Mouse (Mus musculus): ENCODE results near the gene Jmjd1c. TPM values are rescaled to one million over a fixed set of nuclear protein-coding genes. Genes with fewer than 3 reads are reported as not detected.

Gene Jmjd1c
- polyA plus RNA-seq, 1 experiment from 2014 or later: 58.6 TPM

GRCm38 (mm10) chr10:67207931-67208330, 112.0 kb downstream of the Jmjd1c start:
- no peak overlapping the region for H3K4me3 ChIP-seq (replicated peaks)
- H3K27ac ChIP-seq: no peak overlapping the region
- H3K9me3 ChIP-seq: no peaks in the 10 kb centered on the region
- no peaks in the 10 kb centered on the region for H3K36me3 ChIP-seq (replicated peaks)
- no peaks in the 10 kb centered on the region for H3K27me3 ChIP-seq
- H3K4me2 ChIP-seq: no peak overlapping the region
- H3K4me1 ChIP-seq: no peaks in the 10 kb centered on the region
- ATAC-seq (ENCODE audit: low FRiP score): no peak
- H3K9ac ChIP-seq: no peak overlapping the region
- 73% methylated on average over 2 of the region's 2 CpGs for WGBS

- Histone ChIP-seq H3K27me3 (no peaks in the 10 kb centered on the region), H3K4me1 (peaks cover 10% of the 10 kb centered on the region), H3K27ac (no peak overlapping the region), H3K9ac (no peak overlapping the region), H3K9me3 (no peaks in the 10 kb centered on the region), H3K4me3 (replicated peaks) (no peak overlapping the region), H3K36me3 (replicated peaks) (no peaks in the 10 kb centered on the region), H3K4me2 (no peak overlapping the region)
- ATAC-seq (ENCODE audit: low FRiP score): no peak
- WGBS: 86% methylated on average over 4 of the region's 4 CpGs
These were observed 114.2 kb downstream of the Jmjd1c start for GRCm38 (mm10) chr10:67209916-67210675.

GRCm38 (mm10) chr10:67212031-67212430, 116.1 kb downstream of the Jmjd1c start:
- Histone ChIP-seq H3K27me3 (no peaks in the 10 kb centered on the region), H3K9ac (no peak overlapping the region), H3K4me2 (no peak overlapping the region), H3K27ac (no peak overlapping the region), H3K4me3 (replicated peaks) (no peak overlapping the region), H3K9me3 (no peaks in the 10 kb centered on the region), H3K4me1 (peaks cover 10% of the 10 kb centered on the region), H3K36me3 (replicated peaks) (no peaks in the 10 kb centered on the region)
- no peak for ATAC-seq (ENCODE audit: low FRiP score)
- WGBS: 93% methylated on average over 5 of the region's 5 CpGs

GRCm38 (mm10) chr10:67213720-67214119, 117.8 kb downstream of the Jmjd1c start:
- no peak overlapping the region for H3K4me3 ChIP-seq (replicated peaks)
- H3K4me1 ChIP-seq: peaks cover 10% of the 10 kb centered on the region
- H3K36me3 ChIP-seq (replicated peaks): peaks cover 3% of the 10 kb centered on the region
- 34% methylated on average over 1 of the region's 1 CpGs for WGBS
- no peak overlapping the region for H3K9ac ChIP-seq
- H3K9me3 ChIP-seq: no peaks in the 10 kb centered on the region
- no peak overlapping the region for H3K27ac ChIP-seq
- no peak for ATAC-seq (ENCODE audit: low FRiP score)
- no peaks in the 10 kb centered on the region for H3K27me3 ChIP-seq
- no peak overlapping the region for H3K4me2 ChIP-seq

- Histone ChIP-seq H3K4me3 (replicated peaks) (no peak overlapping the region), H3K4me2 (no peak overlapping the region), H3K27ac (no peak overlapping the region), H3K36me3 (replicated peaks) (peaks cover 17% of the 10 kb centered on the region), H3K27me3 (no peaks in the 10 kb centered on the region), H3K4me1 (peaks cover 12% of the 10 kb centered on the region), H3K9ac (no peak overlapping the region), H3K9me3 (no peaks in the 10 kb centered on the region)
- 88% methylated on average over 4 of the region's 4 CpGs for WGBS
- ATAC-seq (ENCODE audit: low FRiP score): no peak
These were observed 119.2 kb downstream of the Jmjd1c start for GRCm38 (mm10) chr10:67215133-67215532.

GRCm38 (mm10) chr10:67216872-67217271, 120.9 kb downstream of the Jmjd1c start:
- no peak for ATAC-seq (ENCODE audit: low FRiP score)
- Histone ChIP-seq H3K4me1 (peaks cover 17% of the 10 kb centered on the region), H3K4me2 (no peak overlapping the region), H3K9ac (no peak overlapping the region), H3K27ac (no peak overlapping the region), H3K27me3 (no peaks in the 10 kb centered on the region), H3K9me3 (no peaks in the 10 kb centered on the region), H3K36me3 (replicated peaks) (peaks cover 21% of the 10 kb centered on the region), H3K4me3 (replicated peaks) (no peak overlapping the region)
- WGBS: 84% methylated on average over 3 of the region's 3 CpGs

- Histone ChIP-seq H3K27ac (no peak overlapping the region), H3K9ac (no peak overlapping the region), H3K4me1 (peaks cover 9% of the 10 kb centered on the region; the same call in 1 of the 2 replicates), H3K4me2 (no peak overlapping the region), H3K36me3 (replicated peaks) (peaks cover 21% of the 10 kb centered on the region), H3K27me3 (no peaks in the 10 kb centered on the region), H3K9me3 (no peaks in the 10 kb centered on the region), H3K4me3 (replicated peaks) (no peak overlapping the region)
- ATAC-seq (ENCODE audit: low FRiP score): no peak
- 92% methylated on average over 18 of the region's 18 CpGs for WGBS
These were observed 123.1 kb downstream of the Jmjd1c start for GRCm38 (mm10) chr10:67218873-67219565.

GRCm38 (mm10) chr10:67220251-67220650, 124.3 kb downstream of the Jmjd1c start:
- Histone ChIP-seq H3K27ac (no peak overlapping the region), H3K4me3 (replicated peaks) (no peak overlapping the region), H3K4me2 (no peak overlapping the region), H3K9ac (no peak overlapping the region), H3K27me3 (no peaks in the 10 kb centered on the region), H3K4me1 (peaks cover 7% of the 10 kb centered on the region; the same call in 1 of the 2 replicates), H3K36me3 (replicated peaks) (peaks cover 31% of the 10 kb centered on the region), H3K9me3 (no peaks in the 10 kb centered on the region)
- 92% methylated on average over 4 of the region's 4 CpGs for WGBS
- no peak for ATAC-seq (ENCODE audit: low FRiP score)

- peaks cover 41% of the 10 kb centered on the region for H3K36me3 ChIP-seq (replicated peaks)
- H3K4me2 ChIP-seq: no peak overlapping the region
- no peak overlapping the region for H3K27ac ChIP-seq
- peaks cover 7% of the 10 kb centered on the region; the same call in 1 of the 2 replicates for H3K4me1 ChIP-seq
- H3K27me3 ChIP-seq: no peaks in the 10 kb centered on the region
- 61% methylated on average over 5 of the region's 5 CpGs for WGBS
- no peak overlapping the region for H3K9ac ChIP-seq
- no peak for ATAC-seq (ENCODE audit: low FRiP score)
- H3K4me3 ChIP-seq (replicated peaks): no peak overlapping the region
- H3K9me3 ChIP-seq: no peaks in the 10 kb centered on the region
These were observed 125.4 kb downstream of the Jmjd1c start for GRCm38 (mm10) chr10:67221284-67221683.

GRCm38 (mm10) chr10:67223942-67224341, 128.0 kb downstream of the Jmjd1c start:
- Histone ChIP-seq H3K27me3 (no peaks in the 10 kb centered on the region), H3K4me2 (no peak overlapping the region), H3K4me3 (replicated peaks) (no peak overlapping the region), H3K27ac (no peak overlapping the region), H3K4me1 (peaks cover 7% of the 10 kb centered on the region; the same call in 1 of the 2 replicates), H3K36me3 (replicated peaks) (peaks cover 45% of the 10 kb centered on the region), H3K9ac (no peak overlapping the region), H3K9me3 (no peaks in the 10 kb centered on the region)
- no peak for ATAC-seq (ENCODE audit: low FRiP score)
- WGBS: 82% methylated on average over 3 of the region's 4 CpGs

GRCm38 (mm10) chr10:67225528-67225927, 129.6 kb downstream of the Jmjd1c start:
- H3K9me3 ChIP-seq: no peaks in the 10 kb centered on the region
- H3K36me3 ChIP-seq (replicated peaks): peaks cover 39% of the 10 kb centered on the region
- H3K27ac ChIP-seq: no peak overlapping the region
- no peak overlapping the region for H3K4me3 ChIP-seq (replicated peaks)
- peaks cover 4% of the 10 kb centered on the region; the same call in 1 of the 2 replicates for H3K4me1 ChIP-seq
- no peak for ATAC-seq (ENCODE audit: low FRiP score)
- H3K9ac ChIP-seq: no peak overlapping the region
- H3K27me3 ChIP-seq: no peaks in the 10 kb centered on the region
- 89% methylated on average over 6 of the region's 6 CpGs for WGBS
- H3K4me2 ChIP-seq: no peak overlapping the region

GRCm38 (mm10) chr10:67226109-67226508, 130.2 kb downstream of the Jmjd1c start:
- Histone ChIP-seq H3K27ac (no peak overlapping the region), H3K9me3 (no peaks in the 10 kb centered on the region), H3K4me1 (peaks cover 4% of the 10 kb centered on the region; the same call in 1 of the 2 replicates), H3K4me3 (replicated peaks) (no peak overlapping the region), H3K4me2 (no peak overlapping the region), H3K27me3 (no peaks in the 10 kb centered on the region), H3K36me3 (replicated peaks) (peaks cover 44% of the 10 kb centered on the region), H3K9ac (no peak overlapping the region)
- 90% methylated on average over 7 of the region's 7 CpGs for WGBS
- no peak for ATAC-seq (ENCODE audit: low FRiP score)
